Mouse (Mus musculus) cerebellum, adult 2 months (tissue): ENCODE data around the gene Clec9a. TPM values are rescaled to one million over a fixed set of nuclear protein-coding genes. Genes with fewer than 3 reads are reported as not detected.

Source experiments
- DNase-seq, 2 experiments: peaks; one replicate each; pipeline ENCODE4 v3.0.0; 2021
- H3K27ac ChIP-seq: fragments of 200-500 bp; 2 replicates; pipeline ENCODE4 v1.5.1; 2012; ENCODE audit warnings: low read length, control low read depth, inconsistent platforms; ENCODE audit not compliant: insufficient read depth
- H3K27me3 ChIP-seq: fragments of 200-500 bp; 2 replicates; pipeline ENCODE4 v1.6.1; 2012; ENCODE audit warnings: inconsistent platforms, mild to moderate bottlenecking, low read length, moderate library complexity; ENCODE audit not compliant: control insufficient read depth, insufficient read depth
- H3K4me1 ChIP-seq: fragments of 200-500 bp; 2 replicates; pipeline ENCODE4 v1.6.1; 2011; ENCODE audit warnings: low read length; ENCODE audit not compliant: control insufficient read depth, insufficient read depth
- H3K4me3 ChIP-seq: fragments of 200-500 bp; replicated peaks from 2 replicates; pipeline ENCODE3; 2011; ENCODE audit warnings: mild to moderate bottlenecking, low read depth, low read length, control low read depth; ENCODE audit not compliant: insufficient read depth
- CTCF ChIP-seq: fragments of 200-500 bp; IDR thresholded peaks from 2 replicates; pipeline ENCODE4 v1.5.1; 2011; ENCODE audit warnings: low read depth, mild to moderate bottlenecking, control low read depth, low read length, moderate library complexity, borderline replicate concordance; ENCODE audit not compliant: insufficient read depth
- POLR2A ChIP-seq: fragments of 200-500 bp; IDR thresholded peaks from 2 replicates; pipeline ENCODE4 v1.6.1; 2011; ENCODE audit warnings: low read length, control low read depth, borderline replicate concordance; ENCODE audit not compliant: insufficient read depth
- WGBS: fragments of 180-500 bp; shearing (Covaris S2); methylation state at CpG from one replicate; pipeline ENCODE4 v1.1.7; 2018; 5-methylcytosine and 5-hydroxymethylcytosine counted together
- polyA plus RNA-seq: library from polyadenylated mRNA; depleted of rRNA; stranded (reverse); fragments of >200 nt; gene quantifications from 2 replicates; pipeline ENCODE4 v1.2.3, GENCODE M21; 2012

Gene Clec9a
- polyA plus RNA-seq, 1 experiment = not detected

GRCm38 (mm10) chr6:129383466-129383865 lies 25.2 kb upstream of the Clec9a start:
- Histone ChIP-seq H3K27ac (no peak overlapping the region), H3K27me3 (no peaks in the 10 kb centered on the region), H3K4me3 (no peak overlapping the region), H3K4me1 (no peaks in the 10 kb centered on the region)
- DNase-seq = no peak
- WGBS = 37% methylated on average over 3 of the region's 3 CpGs
- TF ChIP-seq POLR2A (no peak), CTCF (no peak)

- TF ChIP-seq POLR2A = no peak
- no peak for TF ChIP-seq CTCF
- no peak overlapping the region for H3K27ac ChIP-seq
- H3K4me3 ChIP-seq = no peak overlapping the region
- H3K27me3 ChIP-seq = no peaks in the 10 kb centered on the region
- 35% methylated on average over 4 of the region's 4 CpGs for WGBS
- no peak for DNase-seq
- no peaks in the 10 kb centered on the region for H3K4me1 ChIP-seq
Observed at GRCm38 (mm10) chr6:129385000-129385399, 23.7 kb upstream of the Clec9a start.

GRCm38 (mm10) chr6:129385774-129386173 lies 22.9 kb upstream of the Clec9a start, which contains the start of gene Clec12b:
Gene Clec12b (minus strand): TSS chr6:129385874.
- no peak for DNase-seq
- WGBS = 67% methylated on average over 2 of the region's 2 CpGs
- H3K4me3 ChIP-seq = no peak within 1 kb of the TSS
- no peak within 1 kb of the TSS for H3K27ac ChIP-seq
- H3K4me1 ChIP-seq = no peaks in the 10 kb centered on the region
- H3K27me3 ChIP-seq = no peaks in the 10 kb centered on the region
- no peak for TF ChIP-seq CTCF
- no peak for TF ChIP-seq POLR2A

- TF ChIP-seq POLR2A (no peak), CTCF (peak; percentile 27; the same call in 1 of the 2 replicates)
- no peak for DNase-seq
- Histone ChIP-seq H3K4me1 (no peaks in the 10 kb centered on the region), H3K27ac (no peak overlapping the region), H3K4me3 (no peak overlapping the region), H3K27me3 (no peaks in the 10 kb centered on the region)
- 23% methylated on average over 2 of the region's 2 CpGs for WGBS
Observed at GRCm38 (mm10) chr6:129393087-129393720, 15.5 kb upstream of the Clec9a start.

- DNase-seq = no peak
- H3K4me1 ChIP-seq = no peaks in the 10 kb centered on the region
- no peak overlapping the region for H3K4me3 ChIP-seq
- no peak for TF ChIP-seq POLR2A
- no peak for TF ChIP-seq CTCF
- no peaks in the 10 kb centered on the region for H3K27me3 ChIP-seq
- no peak overlapping the region for H3K27ac ChIP-seq
- 76% methylated on average over 6 of the region's 6 CpGs for WGBS
Observed at GRCm38 (mm10) chr6:129393732-129394131, 14.9 kb upstream of the Clec9a start.

- H3K27ac ChIP-seq = no peak within 1 kb of the TSS
- no peaks in the 10 kb centered on the region for H3K27me3 ChIP-seq
- TF ChIP-seq POLR2A (no peak), CTCF (no peak)
- no peaks in the 10 kb centered on the region for H3K4me1 ChIP-seq
- 91% methylated on average over 8 of the region's 8 CpGs for WGBS
- DNase-seq = no peak
- no peak within 1 kb of the TSS for H3K4me3 ChIP-seq
Observed at GRCm38 (mm10) chr6:129396997-129397396, 11.7 kb upstream of the Clec9a start, which contains the start of gene Clec1b. Gene Clec1b (plus strand): TSS chr6:129397297.

GRCm38 (mm10) chr6:129399945-129400344 lies 8.7 kb upstream of the Clec9a start:
- no peaks in the 10 kb centered on the region for H3K4me1 ChIP-seq
- TF ChIP-seq CTCF (no peak), POLR2A (no peak)
- WGBS = 47% methylated on average over 6 of the region's 6 CpGs
- DNase-seq = no peak
- no peak overlapping the region for H3K4me3 ChIP-seq
- H3K27ac ChIP-seq = no peak overlapping the region
- H3K27me3 ChIP-seq = no peaks in the 10 kb centered on the region

- no peak for DNase-seq
- 94% methylated on average over 2 of the region's 2 CpGs for WGBS
- H3K4me3 ChIP-seq = no peak overlapping the region
- no peaks in the 10 kb centered on the region for H3K27me3 ChIP-seq
- TF ChIP-seq POLR2A (no peak), CTCF (no peak)
- H3K27ac ChIP-seq = no peak overlapping the region
- H3K4me1 ChIP-seq = no peaks in the 10 kb centered on the region
Observed at GRCm38 (mm10) chr6:129402404-129402803, 6.3 kb upstream of the Clec9a start.
